Mouse (Mus musculus) layer of hippocampus, postnatal 25 days (tissue): ENCODE measurements around the gene Gm21060. TPM values are rescaled to one million over a fixed set of nuclear protein-coding genes. Genes with fewer than 3 reads are reported as not detected.

Experiments used
- total RNA-seq, 2 experiments: library from RNA; stranded (reverse); gene quantifications; 2 replicates each; pipeline ENCODE4 v1.2.3; 2021

Gm21060 gene
- total RNA-seq, 2 experiments from 2014 or later, result not detected

Other genes starting within 250 kb of the Gm21060 start
- 10 to 100 TPM; 34.6 to 39.4 TPM for gene Zfp950, start 156.2 kb downstream of the Gm21060 start, total RNA-seq
- not detected for gene Gm7102, start 120.8 kb downstream of the Gm21060 start, total RNA-seq
- not detected for gene Gm6020, start 113.2 kb downstream of the Gm21060 start, total RNA-seq
- gene Csf2ra, start 68.6 kb downstream of the Gm21060 start, total RNA-seq, result 10 to 100 TPM; 26.0 to 34.3 TPM